Mouse (Mus musculus): ENCODE results near the gene Ccdc60. TPM values are rescaled to one million over a fixed set of nuclear protein-coding genes. Genes with fewer than 3 reads are reported as not detected.
A peak's percentile ranks its signal among the peaks of the same experiment; 100 is the strongest.

Gene Ccdc60
- polyA plus RNA-seq, 1 experiment from 2014 or later = 2.9 TPM

- Histone ChIP-seq H3K9me3 (ENCODE audit: control insufficient read depth, low read length) (no peaks in the 10 kb centered on the region), H3K27me3 (ENCODE audit: control insufficient read depth, insufficient read depth, low read length) (no peaks in the 10 kb centered on the region), H3K9ac (replicated peaks; ENCODE audit: low read length) (no peak overlapping the region), H3K4me3 (replicated peaks; ENCODE audit: low read depth, low read length) (no peak overlapping the region), H3K27ac (replicated peaks; ENCODE audit: low read depth, low read length) (no peak overlapping the region), H3K4me1 (ENCODE audit: control insufficient read depth, insufficient read depth, low read length) (no peaks in the 10 kb centered on the region; the same call in 1 of the 2 replicates), H3K36me3 (ENCODE audit: control insufficient read depth, insufficient read depth, low read length) (no peaks in the 10 kb centered on the region), H3K4me2 (ENCODE audit: low read length) (no peak overlapping the region)
- ATAC-seq (ENCODE audit: low FRiP score, low TSS enrichment) (no peak), DNase-seq (no peak)
- 92% methylated on average over 5 of the region's 5 CpGs for WGBS
Observed at GRCm38 (mm10) chr5:116261944-116262343, 26.8 kb downstream of the Ccdc60 start.

GRCm38 (mm10) chr5:116260356-116260755 is 28.4 kb downstream of the Ccdc60 start:
- Histone ChIP-seq H3K27me3 (ENCODE audit: control insufficient read depth, insufficient read depth, low read length) (no peaks in the 10 kb centered on the region), H3K27ac (replicated peaks; ENCODE audit: low read depth, low read length) (0 out of 2 replicates have a peak overlapping the region, but pooled peaks have one; percentile 32), H3K4me3 (replicated peaks; ENCODE audit: low read depth, low read length) (no peak overlapping the region), H3K9me3 (ENCODE audit: control insufficient read depth, low read length) (no peaks in the 10 kb centered on the region), H3K4me2 (ENCODE audit: low read length) (no peak overlapping the region), H3K9ac (replicated peaks; ENCODE audit: low read length) (no peak overlapping the region), H3K36me3 (ENCODE audit: control insufficient read depth, insufficient read depth, low read length) (no peaks in the 10 kb centered on the region), H3K4me1 (ENCODE audit: control insufficient read depth, insufficient read depth, low read length) (no peaks in the 10 kb centered on the region; the same call in 1 of the 2 replicates)
- ATAC-seq (ENCODE audit: low FRiP score, low TSS enrichment) (no peak), DNase-seq (no peak)
- 85% methylated on average over 5 of the region's 5 CpGs for WGBS

- H3K27me3 ChIP-seq (ENCODE audit: control insufficient read depth, insufficient read depth, low read length) = no peaks in the 10 kb centered on the region
- WGBS = 51% methylated on average over 8 of the region's 8 CpGs
- H3K4me3 ChIP-seq (replicated peaks; ENCODE audit: low read depth, low read length) = no peak overlapping the region
- H3K27ac ChIP-seq (replicated peaks; ENCODE audit: low read depth, low read length) = no peak overlapping the region
- H3K36me3 ChIP-seq (ENCODE audit: control insufficient read depth, insufficient read depth, low read length) = no peaks in the 10 kb centered on the region
- H3K9me3 ChIP-seq (ENCODE audit: control insufficient read depth, low read length) = no peaks in the 10 kb centered on the region
- DNase-seq = peak; percentile 43
- H3K4me2 ChIP-seq (ENCODE audit: low read length) = no peak overlapping the region
- no peaks in the 10 kb centered on the region; the same call in 1 of the 2 replicates for H3K4me1 ChIP-seq (ENCODE audit: control insufficient read depth, insufficient read depth, low read length)
- ATAC-seq (ENCODE audit: low FRiP score, low TSS enrichment) = no peak
- no peak overlapping the region for H3K9ac ChIP-seq (replicated peaks; ENCODE audit: low read length)
Observed at GRCm38 (mm10) chr5:116258321-116258860, 30.4 kb downstream of the Ccdc60 start.

- H3K27me3 ChIP-seq (ENCODE audit: control insufficient read depth, insufficient read depth, low read length) = no peaks in the 10 kb centered on the region
- no peaks in the 10 kb centered on the region; the same call in 1 of the 2 replicates for H3K4me1 ChIP-seq (ENCODE audit: control insufficient read depth, insufficient read depth, low read length)
- 91% methylated on average over 4 of the region's 4 CpGs for WGBS
- H3K36me3 ChIP-seq (ENCODE audit: control insufficient read depth, insufficient read depth, low read length) = no peaks in the 10 kb centered on the region
- no peak overlapping the region for H3K9ac ChIP-seq (replicated peaks; ENCODE audit: low read length)
- ATAC-seq (ENCODE audit: low FRiP score, low TSS enrichment) (no peak), DNase-seq (no peak)
- H3K4me3 ChIP-seq (replicated peaks; ENCODE audit: low read depth, low read length) = no peak overlapping the region
- H3K9me3 ChIP-seq (ENCODE audit: control insufficient read depth, low read length) = no peaks in the 10 kb centered on the region
- H3K27ac ChIP-seq (replicated peaks; ENCODE audit: low read depth, low read length) = no peak overlapping the region
- no peak overlapping the region for H3K4me2 ChIP-seq (ENCODE audit: low read length)
Observed at GRCm38 (mm10) chr5:116253914-116254313, 34.9 kb downstream of the Ccdc60 start.

GRCm38 (mm10) chr5:116252186-116252585 is 36.6 kb downstream of the Ccdc60 start:
- Histone ChIP-seq H3K4me3 (replicated peaks; ENCODE audit: low read depth, low read length) (no peak overlapping the region), H3K27ac (replicated peaks; ENCODE audit: low read depth, low read length) (no peak overlapping the region), H3K9me3 (ENCODE audit: control insufficient read depth, low read length) (no peaks in the 10 kb centered on the region), H3K9ac (replicated peaks; ENCODE audit: low read length) (no peak overlapping the region), H3K4me2 (ENCODE audit: low read length) (no peak overlapping the region), H3K4me1 (ENCODE audit: control insufficient read depth, insufficient read depth, low read length) (no peaks in the 10 kb centered on the region), H3K27me3 (ENCODE audit: control insufficient read depth, insufficient read depth, low read length) (no peaks in the 10 kb centered on the region), H3K36me3 (ENCODE audit: control insufficient read depth, insufficient read depth, low read length) (no peaks in the 10 kb centered on the region)
- ATAC-seq (ENCODE audit: low FRiP score, low TSS enrichment) (no peak), DNase-seq (no peak)
- 94% methylated on average over 6 of the region's 6 CpGs for WGBS

- Histone ChIP-seq H3K4me2 (ENCODE audit: low read length) (no peak overlapping the region), H3K9ac (replicated peaks; ENCODE audit: low read length) (no peak overlapping the region), H3K9me3 (ENCODE audit: control insufficient read depth, low read length) (no peaks in the 10 kb centered on the region), H3K4me3 (replicated peaks; ENCODE audit: low read depth, low read length) (no peak overlapping the region), H3K27me3 (ENCODE audit: control insufficient read depth, insufficient read depth, low read length) (no peaks in the 10 kb centered on the region), H3K36me3 (ENCODE audit: control insufficient read depth, insufficient read depth, low read length) (no peaks in the 10 kb centered on the region), H3K27ac (replicated peaks; ENCODE audit: low read depth, low read length) (no peak overlapping the region), H3K4me1 (ENCODE audit: control insufficient read depth, insufficient read depth, low read length) (no peaks in the 10 kb centered on the region)
- no peak for ATAC-seq (ENCODE audit: low FRiP score, low TSS enrichment)
- DNase-seq = no peak
- 86% methylated on average over 7 of the region's 7 CpGs for WGBS
Observed at GRCm38 (mm10) chr5:116246642-116247041, 42.1 kb downstream of the Ccdc60 start.

GRCm38 (mm10) chr5:116244476-116244875 is 44.3 kb downstream of the Ccdc60 start:
- DNase-seq (no peak), ATAC-seq (ENCODE audit: low FRiP score, low TSS enrichment) (no peak)
- H3K9me3 ChIP-seq (ENCODE audit: control insufficient read depth, low read length) = no peaks in the 10 kb centered on the region
- no peak overlapping the region for H3K4me3 ChIP-seq (replicated peaks; ENCODE audit: low read depth, low read length)
- H3K27me3 ChIP-seq (ENCODE audit: control insufficient read depth, insufficient read depth, low read length) = no peaks in the 10 kb centered on the region
- no peak overlapping the region for H3K27ac ChIP-seq (replicated peaks; ENCODE audit: low read depth, low read length)
- H3K9ac ChIP-seq (replicated peaks; ENCODE audit: low read length) = no peak overlapping the region
- H3K4me2 ChIP-seq (ENCODE audit: low read length) = no peak overlapping the region
- no peaks in the 10 kb centered on the region for H3K4me1 ChIP-seq (ENCODE audit: control insufficient read depth, insufficient read depth, low read length)
- no peaks in the 10 kb centered on the region for H3K36me3 ChIP-seq (ENCODE audit: control insufficient read depth, insufficient read depth, low read length)
- 73% methylated on average over 3 of the region's 3 CpGs for WGBS

GRCm38 (mm10) chr5:116243622-116244021 is 45.2 kb downstream of the Ccdc60 start:
- Histone ChIP-seq H3K4me2 (ENCODE audit: low read length) (no peak overlapping the region), H3K4me3 (replicated peaks; ENCODE audit: low read depth, low read length) (no peak overlapping the region), H3K9me3 (ENCODE audit: control insufficient read depth, low read length) (no peaks in the 10 kb centered on the region), H3K27ac (replicated peaks; ENCODE audit: low read depth, low read length) (no peak overlapping the region), H3K27me3 (ENCODE audit: control insufficient read depth, insufficient read depth, low read length) (no peaks in the 10 kb centered on the region), H3K9ac (replicated peaks; ENCODE audit: low read length) (no peak overlapping the region), H3K4me1 (ENCODE audit: control insufficient read depth, insufficient read depth, low read length) (no peaks in the 10 kb centered on the region), H3K36me3 (ENCODE audit: control insufficient read depth, insufficient read depth, low read length) (no peaks in the 10 kb centered on the region)
- DNase-seq (no peak), ATAC-seq (ENCODE audit: low FRiP score, low TSS enrichment) (no peak)
- WGBS = 80% methylated on average over 9 of the region's 9 CpGs

GRCm38 (mm10) chr5:116231841-116232643 is 56.7 kb downstream of the Ccdc60 start:
- Histone ChIP-seq H3K4me2 (ENCODE audit: low read length) (peak overlapping the region; percentile 41), H3K27ac (replicated peaks; ENCODE audit: low read depth, low read length) (peak overlapping the region; percentile 64; the same call in 1 of the 2 replicates), H3K9me3 (ENCODE audit: control insufficient read depth, low read length) (no peaks in the 10 kb centered on the region), H3K9ac (replicated peaks; ENCODE audit: low read length) (no peak overlapping the region), H3K36me3 (ENCODE audit: control insufficient read depth, insufficient read depth, low read length) (no peaks in the 10 kb centered on the region), H3K4me1 (ENCODE audit: control insufficient read depth, insufficient read depth, low read length) (peaks cover 10% of the 10 kb centered on the region), H3K4me3 (replicated peaks; ENCODE audit: low read depth, low read length) (no peak overlapping the region), H3K27me3 (ENCODE audit: control insufficient read depth, insufficient read depth, low read length) (no peaks in the 10 kb centered on the region)
- peak; percentile 63; the same call in 1 of the 2 replicates for ATAC-seq (ENCODE audit: low FRiP score, low TSS enrichment)
- DNase-seq = peak; percentile 95
- 16% methylated on average over 19 of the region's 19 CpGs for WGBS

Data from midbrain, embryonic 14.5 days (tissue).